Mouse (Mus musculus): ENCODE results near the gene Gabrr3. TPM values are rescaled to one million over a fixed set of nuclear protein-coding genes. Genes with fewer than 3 reads are reported as not detected.

The Gabrr3 gene
- total RNA-seq, 2 experiments from 2014 or later: not detected

DNA sequence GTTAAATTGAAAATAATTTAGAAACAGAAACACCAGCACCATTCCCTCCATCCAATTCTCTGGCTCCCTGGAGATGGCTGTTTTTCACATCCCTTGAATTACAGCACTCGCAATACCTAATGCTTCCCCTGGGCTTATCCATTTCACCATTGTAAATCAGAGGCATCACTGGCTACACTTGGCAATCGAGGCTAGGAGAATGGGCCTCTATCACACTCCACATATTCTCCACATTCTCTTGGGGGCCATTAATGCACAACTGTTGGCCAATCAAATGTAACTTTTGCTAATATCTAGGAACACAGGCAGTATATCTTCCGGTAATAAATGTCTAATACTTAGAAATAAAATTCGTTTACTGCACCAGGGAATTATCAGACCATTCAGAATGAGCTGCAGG lies 56.4 kb downstream of the Gabrr3 start:
- intact Hi-C loops (cut with DNase I; ENCODE audit: low total_unique reads): no loop called here
- DNase-seq: no peak

DNA sequence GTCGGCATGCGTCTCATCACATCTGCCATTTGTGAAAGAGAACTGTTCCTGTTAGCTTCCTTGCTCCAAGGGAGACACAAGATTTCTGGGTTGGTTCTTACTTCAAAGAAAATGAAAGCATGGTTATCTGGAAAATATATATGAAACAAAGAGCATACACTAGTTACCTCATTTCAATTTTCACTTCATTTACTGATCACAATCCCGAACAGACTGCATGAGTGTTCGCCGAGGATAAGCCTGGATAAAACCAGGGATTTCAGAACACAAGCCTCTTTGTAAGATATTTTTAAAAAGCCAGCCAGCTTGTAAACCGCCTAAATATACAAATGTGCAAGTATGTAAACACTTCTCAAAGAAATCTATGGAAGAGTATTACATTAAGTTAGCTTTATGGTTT lies 56.8 kb downstream of the Gabrr3 start:
- intact Hi-C loops (cut with DNase I; ENCODE audit: low total_unique reads): no loop called here
- no peak for DNase-seq

DNA sequence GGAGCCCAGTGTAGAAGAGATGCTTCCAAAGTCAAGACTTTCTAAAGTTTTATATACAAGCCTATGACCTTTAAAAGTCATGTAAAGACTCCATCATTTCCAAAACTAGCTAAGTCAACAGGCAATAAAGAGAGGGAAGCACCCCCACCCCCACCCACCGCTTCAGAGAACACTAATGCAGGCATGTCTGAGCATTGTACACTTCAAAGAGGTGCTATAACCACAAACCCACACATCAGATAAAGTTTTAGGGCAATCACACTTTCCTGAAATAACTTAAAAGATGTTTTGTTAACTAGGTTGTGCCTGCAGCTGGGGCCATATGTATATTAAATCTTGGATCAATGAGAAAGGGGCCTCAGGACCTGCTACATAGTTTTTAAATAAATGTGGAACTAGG lies 62.7 kb downstream of the Gabrr3 start:
- DNase-seq: no peak
- intact Hi-C loops (cut with DNase I; ENCODE audit: low total_unique reads): no loop called here

DNA sequence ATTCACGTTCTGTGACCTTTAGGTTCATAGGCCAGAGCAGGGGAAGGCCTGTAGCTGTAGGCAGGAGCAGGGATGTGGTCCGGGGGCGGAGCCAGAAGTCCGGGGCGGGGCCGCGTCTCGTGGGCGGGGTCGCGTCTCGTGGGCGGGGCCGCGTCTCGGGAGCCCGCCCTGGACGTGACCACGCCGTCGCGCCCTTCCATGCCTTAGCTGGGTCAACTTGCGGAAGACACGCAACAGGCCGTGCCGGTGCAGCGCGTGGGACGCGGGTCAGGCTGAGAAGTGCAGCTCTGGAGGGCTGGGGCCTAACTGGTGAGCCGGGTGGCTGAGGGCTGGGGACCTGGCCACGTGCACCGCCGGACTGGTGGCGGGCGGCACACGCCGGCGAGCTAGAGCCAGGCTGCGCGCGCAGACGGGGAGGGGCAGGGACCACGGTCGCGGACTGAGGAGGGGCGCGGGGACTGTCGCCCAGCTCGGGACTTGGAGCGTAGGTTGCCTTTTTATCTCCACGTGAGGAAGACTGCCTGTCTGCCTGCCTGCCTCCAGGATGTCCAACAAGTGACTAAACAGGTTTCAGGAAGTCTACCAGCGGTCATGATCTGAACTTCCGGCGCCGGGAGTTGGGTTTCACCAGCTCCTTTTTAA lies 64.6 kb downstream of the Gabrr3 start, which contains the start of gene Riox2:
Gene Riox2, plus strand, starts transcription at position 139 of the 642 bp plus-strand sequence.
- intact Hi-C loops (cut with DNase I; ENCODE audit: low total_unique reads): no loop called here

DNA sequence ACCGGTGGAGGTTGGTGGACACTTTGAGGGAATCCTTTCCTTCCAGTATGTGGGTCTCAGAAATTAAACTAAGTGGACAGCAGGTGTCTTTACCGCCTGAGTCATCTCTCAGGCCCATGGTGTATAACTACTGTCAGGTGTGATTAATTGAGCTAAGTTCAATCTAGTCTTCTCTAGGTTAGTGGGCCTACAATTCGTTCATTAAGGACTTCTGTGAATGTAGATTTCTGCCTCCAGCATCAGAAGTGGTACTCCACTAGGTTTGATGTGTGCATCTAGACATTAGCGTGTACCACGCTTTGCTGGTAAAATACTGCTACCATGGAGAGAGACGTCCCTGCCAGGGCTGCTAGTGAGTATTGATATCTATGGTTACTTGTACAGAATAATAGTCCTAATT lies 65.4 kb downstream of the Gabrr3 start:
- intact Hi-C loops (cut with DNase I; ENCODE audit: low total_unique reads): no loop called here
- no peak for DNase-seq

More for the DNA sequence above, 64.6 kb downstream of the Gabrr3 start, which contains the start of gene Riox2:
- DNase-seq: peak; percentile 84

DNA sequence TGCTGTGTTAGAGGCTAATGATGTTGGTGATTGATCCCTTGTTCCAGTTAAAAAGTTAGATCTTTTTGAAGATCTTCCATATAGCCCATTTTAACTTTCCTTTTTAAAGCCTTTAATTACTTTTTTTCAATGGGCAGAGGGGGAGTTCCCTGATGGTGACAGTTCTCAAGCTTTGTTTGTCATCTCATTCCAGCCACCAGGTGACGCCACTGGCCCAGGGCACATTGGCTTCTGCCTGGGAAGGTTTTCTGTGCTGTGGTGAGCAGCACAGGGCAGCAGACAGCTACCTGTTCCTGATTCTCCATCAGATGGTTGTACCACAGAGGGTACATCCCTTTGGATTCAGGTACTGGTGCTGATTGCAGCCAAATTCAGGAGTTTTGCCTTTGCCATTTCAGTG lies 67.7 kb downstream of the Gabrr3 start:
- intact Hi-C loops (cut with DNase I; ENCODE audit: low total_unique reads): loop anchor here (5.0 kb wide), 1 partner anchor 143 kb away; no protein-coding TSS in a partner anchor
- peak; percentile 67 for DNase-seq

DNA sequence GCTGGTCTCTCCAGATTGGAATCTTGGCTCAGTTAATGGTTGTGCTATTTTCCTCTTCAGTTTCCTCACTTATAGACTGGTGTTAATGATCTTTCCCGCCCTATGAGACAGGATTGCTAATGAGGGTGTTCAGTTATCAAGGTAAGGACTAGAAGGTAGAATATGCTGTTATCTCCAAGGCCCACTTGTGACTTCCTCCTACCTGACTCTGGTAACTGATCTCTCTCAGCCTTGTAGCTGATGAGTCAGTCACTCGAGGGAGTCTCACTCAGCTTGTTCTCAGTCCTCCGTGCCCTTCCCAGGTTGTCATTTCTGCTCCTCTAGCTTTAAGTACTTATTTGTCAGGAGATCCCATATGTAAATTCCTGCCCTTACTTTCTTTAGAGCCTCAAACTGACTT lies 70.8 kb downstream of the Gabrr3 start:
- intact Hi-C loops (cut with DNase I; ENCODE audit: low total_unique reads): loop anchor here (5.0 kb wide), 1 partner anchor 139 kb away; no protein-coding TSS in a partner anchor
- no peak for DNase-seq

DNA sequence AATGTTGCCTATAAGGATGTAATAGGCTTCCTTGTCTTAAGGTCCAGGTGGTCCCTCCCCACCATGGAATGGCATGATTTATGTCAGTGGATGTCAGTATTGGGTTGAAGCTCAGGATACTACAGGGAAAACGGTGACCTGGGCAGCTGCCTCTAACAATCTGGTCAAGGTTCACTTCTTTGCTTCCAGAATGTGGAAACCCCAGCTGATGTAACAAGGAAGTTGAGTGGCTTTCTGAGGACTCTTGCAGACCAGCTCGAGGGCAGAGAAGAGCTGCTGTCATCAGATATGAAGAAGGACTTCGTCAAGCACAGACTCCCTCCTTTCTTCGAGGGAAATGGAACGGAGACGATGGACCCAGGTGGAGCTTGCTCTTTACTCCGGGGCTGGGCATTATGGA lies 80.1 kb downstream of the Gabrr3 start:
- intact Hi-C loops (cut with DNase I; ENCODE audit: low total_unique reads): no loop called here
- DNase-seq: no peak

DNA sequence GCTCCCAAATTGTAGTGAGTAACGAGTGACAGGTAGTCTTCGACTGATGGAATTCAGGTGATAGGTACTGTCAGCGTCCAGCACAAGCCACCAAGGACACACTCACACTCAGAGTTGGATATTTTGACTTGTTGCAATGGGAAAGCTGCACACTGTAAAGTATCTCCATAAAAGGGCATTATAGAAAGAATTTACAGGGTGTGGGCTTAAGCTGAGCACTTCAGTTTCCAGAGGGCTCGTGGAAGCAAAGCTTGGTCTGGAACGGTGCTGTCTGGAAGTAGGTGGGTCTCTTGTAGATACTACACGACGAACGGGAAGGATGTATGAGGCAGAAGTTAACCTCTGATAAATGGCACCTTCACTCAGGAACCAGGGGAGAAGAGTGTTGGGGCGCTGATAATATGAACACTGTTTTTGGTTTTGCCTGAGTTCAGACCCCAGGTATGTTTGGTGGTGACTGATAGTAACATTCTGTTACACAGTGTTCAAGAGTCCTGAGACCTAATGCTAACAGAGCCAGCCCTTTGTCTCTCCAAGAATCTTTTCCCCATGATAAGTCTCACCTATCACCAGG lies 80.9 kb downstream of the Gabrr3 start:
- intact Hi-C loops (cut with DNase I; ENCODE audit: low total_unique reads): no loop called here
- DNase-seq: no peak

DNA sequence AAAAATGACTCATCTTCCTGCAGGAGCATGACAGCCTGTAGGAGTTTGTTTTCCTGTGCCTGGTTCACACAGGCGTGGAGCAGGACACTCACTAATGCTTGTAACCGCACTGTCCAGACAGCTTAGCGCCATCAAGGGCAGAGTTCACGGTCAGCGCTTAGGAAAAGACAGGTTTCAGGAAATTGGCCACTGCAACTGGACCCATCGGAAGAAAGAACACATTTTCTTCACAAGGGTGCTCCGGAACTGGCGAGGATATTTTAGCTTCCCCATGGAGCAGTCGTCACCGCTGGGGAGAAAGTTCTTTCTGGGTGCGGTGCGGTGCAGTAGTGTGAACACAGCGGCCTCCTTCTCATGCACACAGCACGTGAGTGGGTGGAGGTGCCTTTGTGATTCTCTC lies 86.1 kb downstream of the Gabrr3 start:
- DNase-seq: no peak
- intact Hi-C loops (cut with DNase I; ENCODE audit: low total_unique reads): no loop called here

DNA sequence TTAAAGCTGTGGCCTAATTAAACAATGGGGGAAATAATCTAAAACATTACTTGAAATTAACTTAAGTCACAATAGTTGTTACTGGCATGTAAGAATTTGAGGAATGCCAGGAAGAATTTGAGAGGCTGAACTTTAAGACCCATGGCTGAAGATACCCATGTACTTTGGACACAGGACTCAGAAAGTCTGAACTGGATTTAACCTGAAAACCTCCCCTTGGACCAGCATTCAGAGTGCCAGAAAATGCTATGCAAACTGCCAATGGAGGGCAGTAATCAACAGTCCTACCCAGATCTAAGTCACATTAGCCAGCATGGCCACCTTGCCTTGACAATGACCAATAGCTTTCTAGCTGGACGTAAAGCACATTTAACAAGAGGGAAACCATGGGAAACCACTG lies 90.8 kb downstream of the Gabrr3 start:
- intact Hi-C loops (cut with DNase I; ENCODE audit: low total_unique reads): no loop called here
- no peak for DNase-seq

DNA sequence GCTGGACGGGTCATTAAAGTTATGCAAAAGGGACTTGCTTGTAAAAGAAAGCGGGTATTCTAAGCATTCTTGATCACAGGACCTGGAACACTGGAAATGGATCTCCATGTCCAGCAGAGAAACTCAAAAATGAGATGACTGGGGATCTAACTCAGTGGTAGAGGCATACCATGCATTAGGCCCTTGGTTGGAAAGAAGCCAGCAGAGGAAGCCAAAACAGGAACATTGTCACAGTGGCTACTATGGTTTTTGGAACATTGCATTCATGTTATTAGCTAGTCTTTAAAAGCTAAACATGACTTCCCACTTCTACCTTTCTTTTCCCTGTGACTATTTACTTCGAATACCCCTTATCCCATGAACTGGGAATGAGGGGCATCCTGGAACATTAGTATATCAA lies 92.0 kb downstream of the Gabrr3 start:
- no peak for DNase-seq
- intact Hi-C loops (cut with DNase I; ENCODE audit: low total_unique reads): no loop called here

DNA sequence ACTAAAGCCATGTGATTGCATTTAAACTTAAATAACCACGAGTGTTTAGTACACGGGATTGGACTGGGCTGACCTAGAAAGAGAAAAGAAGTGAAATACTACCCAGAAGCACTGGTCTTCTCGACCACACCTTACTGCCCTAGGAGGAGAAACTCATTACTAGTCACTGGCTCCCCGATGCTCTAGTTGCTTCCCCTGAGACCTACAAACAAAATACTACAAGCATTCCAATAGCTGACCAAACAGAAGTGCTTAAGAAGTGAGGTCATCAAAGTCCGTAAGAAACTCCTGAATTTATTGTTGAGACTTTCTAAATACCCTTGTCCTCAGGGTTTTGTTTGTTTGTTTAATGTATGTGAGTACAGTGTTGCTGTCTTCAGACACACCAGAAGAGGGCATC lies 102.7 kb downstream of the Gabrr3 start:
- intact Hi-C loops (cut with DNase I; ENCODE audit: low total_unique reads): no loop called here
- DNase-seq: no peak

Other genes with a start within 250 kb of the Gabrr3 start
- gene Olfr196, start 236.9 kb upstream of the Gabrr3 start, total RNA-seq (2021): not detected
- not detected for gene Olfr198, start 203.8 kb upstream of the Gabrr3 start, total RNA-seq (2021)
- gene Olfr199, start 187.6 kb upstream of the Gabrr3 start, total RNA-seq (2021): not detected
- gene Olfr201, start 134.7 kb upstream of the Gabrr3 start, total RNA-seq (2021): not detected
- gene Olfr202, start 120.5 kb upstream of the Gabrr3 start, total RNA-seq (2021): not detected
- gene Olfr203, start 108.5 kb upstream of the Gabrr3 start, total RNA-seq (2021): not detected
- gene Olfr204, start 89.1 kb upstream of the Gabrr3 start, total RNA-seq (2021): not detected
- gene Olfr205, start 76.2 kb upstream of the Gabrr3 start, total RNA-seq (2021): not detected
- not detected for gene Olfr206, start 58.1 kb upstream of the Gabrr3 start, total RNA-seq (2021)
- not detected for gene Olfr209, start 43.3 kb upstream of the Gabrr3 start, total RNA-seq (2021)
- 10 to 100 TPM; 11.3 to 11.4 TPM for gene Riox2, start 64.4 kb downstream of the Gabrr3 start, total RNA-seq (2021)
- 10 to 100 TPM; 20.6 to 22.4 TPM for gene Crybg3, start 193.6 kb downstream of the Gabrr3 start, total RNA-seq (2021)
- 1 to 10 TPM; 2.8 to 3.1 TPM for gene Arl6, start 232.1 kb downstream of the Gabrr3 start, total RNA-seq (2021)